In genomic region chr1:72081811-72082210, GRCm38 (mm10) we compare ENCODE assay signal across 29 mouse cellular contexts.
DNase-seq lines count a peak whose midpoint lies in the region; ATAC-seq lines count a peak whose summit lies in the region.
"Had no signal": no experiment of that assay in that cellular context is flagged by ENCODE, and none has a peak within 500 bp of the region (broad histone marks: within the 10 kb centered on the region; RNA-seq: fewer than 3 reads in every experiment).

No protein-coding gene starts in this region.

- DNase-seq in ovary, adult 18-20 months (ENCODE audit: low spot score), result peak; percentile 46
- no peak for DNase-seq in ovary, postnatal 10 days (ENCODE audit: low spot score)
- DNase-seq in adrenal gland, adult 8-10 months, result peak; percentile 32
- DNase-seq in adrenal gland, postnatal 25 days, result peak; percentile 54
- DNase-seq in thymus, postnatal 10 days (ENCODE audit: low spot score in 2 of 2), result no peak
- DNase-seq: B cell, adult 2 months; cerebellum, adult 11-12 months; cerebellum, adult 9-11 months; embryo, embryonic 11 days; forebrain, postnatal 0 days; gastrocnemius, postnatal 10 days; kidney, adult 2 months; kidney, postnatal 14 days; left cerebral cortex, postnatal 4 days; liver, postnatal 0 days; lung, postnatal 36 days; retina, postnatal 1 day; right cerebral cortex, postnatal 14 days; thymus, postnatal 25 days had no signal

- no peak overlapping the region for H3K4me2 ChIP-seq in hindbrain, embryonic 12.5 days (replicated peaks)
- H3K4me2 ChIP-seq: forebrain, embryonic 12.5 days; heart, embryonic 15.5 days; intestine, embryonic 15.5 days; liver, embryonic 12.5 days; midbrain, embryonic 11.5 days had no signal

- no peaks in the 10 kb centered on the region for H3K27me3 ChIP-seq in hindbrain, embryonic 12.5 days
- H3K27me3 ChIP-seq: forebrain, embryonic 12.5 days; heart, embryonic 15.5 days; intestine, embryonic 15.5 days; liver, embryonic 12.5 days had no signal

- WGBS in hindbrain, embryonic 12.5 days, result 84% methylated on average over 5 of the region's 5 CpGs

- no peak for ATAC-seq in hindbrain, embryonic 12.5 days (ENCODE audit: low FRiP score)
- ATAC-seq: forebrain, postnatal 0 days; hindbrain, postnatal 0 days; intestine, embryonic 15.5 days; liver, embryonic 12.5 days; liver, postnatal 0 days; midbrain, embryonic 16.5 days had no signal

- peaks cover 4% of the 10 kb centered on the region; the same call in 1 of the 2 replicates for H3K4me1 ChIP-seq in hindbrain, embryonic 12.5 days
- H3K4me1 ChIP-seq: forebrain, embryonic 12.5 days; heart, embryonic 10.5 days; heart, embryonic 15.5 days; intestine, embryonic 15.5 days; liver, embryonic 12.5 days had no signal

- H3K27ac ChIP-seq in hindbrain, embryonic 12.5 days, result no peak overlapping the region
- H3K27ac ChIP-seq: forebrain, embryonic 12.5 days; heart, embryonic 10.5 days; heart, embryonic 15.5 days; hindbrain, postnatal 0 days; intestine, embryonic 15.5 days; layer of hippocampus, adult 2 months; liver, embryonic 12.5 days had no signal

- no peaks in the 10 kb centered on the region for H3K36me3 ChIP-seq in hindbrain, embryonic 12.5 days
- H3K36me3 ChIP-seq: forebrain, embryonic 12.5 days; heart, embryonic 10.5 days; heart, embryonic 15.5 days; intestine, embryonic 15.5 days; liver, embryonic 12.5 days had no signal

- no peaks in the 10 kb centered on the region for H3K9me3 ChIP-seq in hindbrain, embryonic 12.5 days (replicated peaks)
- H3K9me3 ChIP-seq: forebrain, embryonic 12.5 days; heart, embryonic 10.5 days; heart, embryonic 15.5 days; intestine, embryonic 15.5 days; liver, embryonic 12.5 days had no signal

- no peak overlapping the region for H3K4me3 ChIP-seq in hindbrain, embryonic 12.5 days
- H3K4me3 ChIP-seq: forebrain, embryonic 12.5 days; heart, embryonic 10.5 days; heart, embryonic 15.5 days; intestine, embryonic 15.5 days; layer of hippocampus, adult 2 months; liver, embryonic 12.5 days had no signal

- no peak overlapping the region for H3K9ac ChIP-seq in hindbrain, embryonic 12.5 days
- H3K9ac ChIP-seq: forebrain, embryonic 12.5 days; forebrain, postnatal 0 days; heart, embryonic 15.5 days; intestine, embryonic 15.5 days; liver, embryonic 12.5 days; liver, postnatal 0 days had no signal

Comparison
In these comparisons a context has a peak if more than half of its experiments do, and no peak if none do; other contexts are left out.
1. DNase-seq: peak in ovary, adult 18-20 months (single experiment), adrenal gland, adult 8-10 months (single experiment) and adrenal gland, postnatal 25 days (single experiment); none in ovary, postnatal 10 days (single experiment) and thymus, postnatal 10 days (0 of 2).